Mouse (Mus musculus) mouse trophoblast stem cell (cell line): Measurements from ENCODE around the gene Cxxc4.
"Not testable (repeated sequence)": the region's sequence is repeated elsewhere in the genome, so short reads cannot be mapped to it uniquely, and the experiment has no call there.

ENCODE experiments used
- in situ Hi-C, 2 experiments: fragments of 300-500 bp; cut with MseI, MboI; formaldehyde crosslinking; loops; 2 replicates in 1 of 2; 3 replicates in 1 of 2; pipeline ENCODE4 v1.15.1; 2025

The Cxxc4 gene

DNA sequence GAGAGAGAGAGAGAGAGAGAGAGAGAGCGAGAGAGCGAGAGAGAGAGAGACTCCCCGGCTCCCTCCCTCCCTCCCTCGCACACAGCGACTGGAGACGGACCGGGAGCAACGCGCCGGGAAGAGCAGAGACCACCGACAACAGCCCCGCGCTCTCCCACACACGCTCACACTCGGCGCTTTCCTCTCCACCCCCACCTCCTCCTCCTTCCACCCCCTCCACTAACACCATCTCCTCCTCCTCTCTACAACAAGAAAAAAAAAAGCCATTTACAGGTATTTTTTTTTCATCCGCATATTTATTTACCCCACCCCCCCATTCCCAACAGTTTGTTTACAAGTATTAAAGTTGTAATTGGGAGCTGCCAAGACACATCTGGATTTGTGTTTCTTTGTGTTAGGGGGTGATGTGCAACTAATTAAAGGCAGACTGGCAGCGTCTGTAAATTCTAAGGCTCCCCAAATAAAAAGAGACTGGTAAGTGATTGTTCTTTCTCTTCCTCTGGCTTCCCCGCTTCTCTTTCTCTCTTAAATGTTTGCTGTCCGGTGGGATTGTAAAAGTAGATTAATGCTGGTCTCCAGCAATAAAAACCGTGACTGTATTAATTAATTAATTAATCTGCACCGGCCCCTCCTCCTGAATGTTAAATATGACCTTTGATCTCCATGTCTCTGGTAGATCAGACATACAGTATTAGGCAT lies at the start of gene Cxxc4:
Gene Cxxc4, plus strand, starts transcription at position 71 of the 699 bp plus-strand sequence.
- in situ Hi-C loops: no loop called here

DNA sequence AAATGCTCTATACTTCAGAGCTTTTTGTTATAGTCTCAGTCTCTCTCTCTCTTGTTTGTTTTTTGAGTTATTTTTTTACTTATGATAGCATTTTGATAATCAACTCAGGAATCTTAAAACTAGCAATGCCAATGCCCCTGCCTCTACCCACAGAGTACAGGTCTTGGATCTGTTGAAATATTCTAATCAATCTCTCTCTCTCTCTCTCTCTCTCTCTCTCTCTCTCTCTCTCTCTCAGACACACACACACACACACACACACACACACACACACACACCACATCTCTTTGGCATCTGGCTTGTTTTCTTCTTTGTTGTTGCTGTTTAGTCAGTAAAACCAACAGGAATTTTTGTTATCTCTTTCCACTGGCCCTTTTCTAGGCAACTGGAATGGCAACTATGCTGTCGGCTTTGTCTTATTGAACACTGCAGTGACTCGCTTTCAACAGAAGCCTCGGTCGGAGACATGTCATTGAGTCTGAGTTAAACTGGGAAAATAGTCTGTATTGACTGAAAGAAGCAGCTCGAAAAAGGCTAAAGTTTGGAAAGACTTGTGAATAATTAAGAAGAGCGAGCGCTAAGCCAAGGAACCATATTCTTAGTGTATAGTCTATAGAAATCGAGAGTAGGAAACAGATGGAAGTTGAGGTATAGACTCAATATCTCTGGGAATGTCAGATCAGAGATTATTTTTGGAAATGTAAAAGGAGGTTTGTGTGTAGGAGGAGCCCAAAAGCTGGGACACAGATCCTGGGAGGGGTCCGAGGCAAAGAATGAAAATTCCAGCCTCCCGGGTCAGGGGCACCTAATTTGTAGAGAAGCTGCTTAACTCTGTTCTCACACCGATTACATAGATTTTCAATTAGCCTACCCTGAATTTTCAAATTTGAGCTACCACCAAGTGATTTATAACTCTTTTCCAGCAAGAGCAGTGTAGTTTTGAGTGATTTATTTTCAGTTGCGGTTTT lies 47.0 kb upstream of the Cxxc4 start:
- in situ Hi-C loops: no loop called here

GRCm38 (mm10) chr3:134190046-134190445 lies 46.2 kb upstream of the Cxxc4 start:
- in situ Hi-C loops: no loop called here

DNA sequence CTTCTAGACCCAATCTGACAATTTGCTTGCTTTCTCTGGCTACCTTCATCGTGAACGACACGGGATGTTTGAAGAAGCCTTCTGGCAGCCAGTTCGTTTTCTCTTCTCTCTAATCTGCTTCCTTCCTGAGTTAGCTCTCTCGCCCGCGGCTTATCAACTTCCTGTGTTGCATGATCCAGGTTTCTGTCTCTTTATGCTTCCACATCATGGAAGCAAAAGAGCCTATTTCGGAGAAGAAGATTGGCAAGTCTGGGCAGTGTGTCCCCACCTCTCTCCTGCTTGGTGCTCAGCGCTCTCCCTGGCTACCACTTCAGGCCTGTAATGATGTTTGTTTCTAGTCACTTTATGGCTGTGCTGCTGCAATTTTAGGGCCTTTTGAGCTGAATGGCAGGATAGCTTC lies 36.4 kb upstream of the Cxxc4 start:
- in situ Hi-C loops: no loop called here

- in situ Hi-C loops: no loop called here
Observed at GRCm38 (mm10) chr3:134206624-134207023, 29.7 kb upstream of the Cxxc4 start.

- in situ Hi-C loops: no loop called here
Observed at GRCm38 (mm10) chr3:134210950-134211349, 25.3 kb upstream of the Cxxc4 start.

DNA sequence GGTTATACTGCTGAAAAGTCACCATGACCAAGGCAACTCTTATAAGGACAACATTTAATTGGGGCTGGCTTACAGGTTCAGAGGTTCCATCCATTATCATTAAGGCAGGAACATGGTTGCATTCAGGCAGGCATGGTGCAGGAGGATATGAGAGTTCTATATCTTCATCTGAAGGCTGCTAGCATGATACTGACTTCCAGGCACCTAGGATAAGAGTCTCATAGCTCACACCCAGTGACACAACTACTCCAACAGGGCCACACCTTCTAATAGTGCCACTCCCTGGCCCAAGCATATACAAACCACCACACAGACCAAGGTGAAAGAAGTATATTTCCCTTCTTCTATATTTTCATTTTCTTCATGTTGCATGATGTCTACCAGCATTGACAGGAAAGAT lies 16.4 kb upstream of the Cxxc4 start:
- in situ Hi-C loops: not testable (repeated sequence)

DNA sequence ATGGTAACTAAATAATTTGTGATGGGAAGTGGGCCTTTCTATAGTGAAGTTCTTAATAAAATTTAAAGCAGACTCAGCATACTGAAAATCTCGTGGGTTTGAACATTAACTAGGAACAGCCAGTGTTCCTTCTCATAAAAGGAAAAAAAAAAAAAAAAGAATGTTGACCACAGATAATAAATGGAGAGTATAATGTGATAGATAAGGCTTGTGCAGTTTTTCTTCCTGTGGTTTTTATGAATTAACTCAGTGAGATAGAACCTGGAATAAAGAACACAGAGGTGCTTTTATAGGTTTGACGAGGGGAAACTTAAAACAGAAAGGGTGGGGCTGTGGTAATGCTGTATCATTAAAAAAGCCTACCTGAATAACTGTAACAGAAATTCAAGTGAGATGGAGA lies 15.3 kb upstream of the Cxxc4 start:
- in situ Hi-C loops: no loop called here

GRCm38 (mm10) chr3:134222593-134222992 lies 13.7 kb upstream of the Cxxc4 start:
- in situ Hi-C loops: no loop called here

- in situ Hi-C loops: no loop called here
Observed at GRCm38 (mm10) chr3:134223956-134224355, 12.3 kb upstream of the Cxxc4 start.

DNA sequence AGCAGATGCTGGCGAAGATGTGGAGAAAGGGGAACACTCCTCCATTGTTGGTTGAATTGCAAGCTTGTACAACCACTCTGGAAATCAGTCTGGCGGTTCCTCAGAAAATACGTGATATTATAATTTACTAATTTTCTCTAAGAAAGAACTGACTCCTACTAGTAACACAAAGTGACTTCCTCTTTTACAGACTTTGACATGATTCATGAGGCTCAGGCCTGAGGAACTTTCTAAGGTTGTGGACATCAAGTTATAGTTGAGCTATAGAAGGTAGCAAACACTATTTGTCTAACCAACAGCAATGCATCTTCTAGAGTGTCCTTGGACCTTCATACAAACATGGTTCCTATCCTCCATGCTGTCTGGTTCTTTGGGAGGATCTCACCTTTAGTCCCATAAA lies 10.4 kb upstream of the Cxxc4 start:
- in situ Hi-C loops: no loop called here

- in situ Hi-C loops: no loop called here
Observed at GRCm38 (mm10) chr3:134232753-134233152, 3.5 kb upstream of the Cxxc4 start.

GRCm38 (mm10) chr3:134235491-134236413 lies 532 bp upstream of the Cxxc4 start:
- in situ Hi-C loops: no loop called here

DNA sequence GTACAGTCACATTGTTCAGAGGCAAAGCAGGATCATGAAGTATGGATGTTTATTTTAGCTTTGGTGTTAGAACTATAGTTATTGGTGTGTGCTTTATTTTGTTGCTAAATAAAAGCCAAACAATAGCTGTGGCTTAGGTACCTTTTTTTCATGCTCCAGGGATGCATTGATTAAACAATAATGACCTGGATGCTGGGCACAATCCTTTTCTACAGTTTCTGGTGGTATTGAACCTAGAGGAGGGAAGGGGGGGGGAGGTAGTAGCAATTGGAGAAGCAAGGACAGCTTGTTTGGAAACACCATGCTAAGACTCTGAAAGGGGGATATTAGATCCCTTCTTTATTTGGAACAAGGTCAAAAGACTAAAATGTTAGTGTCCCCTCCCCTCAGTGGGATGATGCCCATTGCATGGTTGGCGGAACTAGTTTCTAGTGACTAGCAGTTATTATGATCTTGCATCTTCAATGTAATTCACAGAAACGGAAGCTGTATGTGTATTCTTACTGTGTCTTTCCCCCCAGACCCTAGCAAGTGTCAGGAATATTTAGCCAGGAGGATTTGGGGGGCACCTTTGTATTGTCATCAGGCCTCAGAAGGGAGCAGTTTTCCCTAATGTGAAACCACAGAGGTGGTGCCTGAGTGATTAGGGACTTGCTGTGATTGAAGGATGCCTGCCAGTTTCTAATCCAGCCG lies 975 bp downstream of the Cxxc4 start:
- in situ Hi-C loops: no loop called here

GRCm38 (mm10) chr3:134238621-134239310 lies 2.5 kb downstream of the Cxxc4 start:
- in situ Hi-C loops: no loop called here

GRCm38 (mm10) chr3:134239321-134239970 lies 3.2 kb downstream of the Cxxc4 start:
- in situ Hi-C loops: no loop called here

- in situ Hi-C loops: no loop called here
Observed at GRCm38 (mm10) chr3:134239971-134240717, 3.9 kb downstream of the Cxxc4 start.

GRCm38 (mm10) chr3:134240718-134241025 lies 4.4 kb downstream of the Cxxc4 start:
- in situ Hi-C loops: no loop called here

DNA sequence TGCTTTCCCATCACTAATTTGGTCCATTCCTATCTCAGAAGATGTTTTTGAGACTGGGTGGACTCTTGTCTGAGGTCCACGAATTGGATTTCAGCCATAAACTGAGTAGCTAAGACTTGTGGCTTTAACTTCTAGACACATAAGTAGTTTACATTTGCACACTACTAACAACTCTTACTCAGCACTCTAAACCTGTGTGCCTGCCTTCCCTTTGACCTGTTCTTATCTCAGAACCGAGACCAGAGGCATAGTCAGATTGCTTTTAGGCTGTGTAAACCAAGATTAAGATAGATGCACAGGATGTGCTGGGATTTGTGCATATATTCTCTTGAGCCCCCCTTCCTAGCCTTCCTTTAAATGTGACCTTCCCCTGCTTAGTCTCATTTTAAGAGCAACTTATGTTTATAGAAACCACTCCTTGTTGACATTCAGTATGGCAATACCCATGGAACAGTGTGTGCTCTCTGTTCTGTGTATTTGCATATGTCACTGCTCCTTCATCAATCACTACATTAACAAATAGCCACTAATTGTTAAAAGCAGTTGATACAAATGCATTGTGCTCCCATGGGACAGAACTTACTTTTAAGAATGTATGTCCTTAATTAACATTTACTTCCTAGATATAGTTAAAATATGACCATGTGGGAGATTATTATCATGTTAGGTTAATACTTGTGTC lies 7.0 kb downstream of the Cxxc4 start:
- in situ Hi-C loops: no loop called here
